Mouse (Mus musculus): ENCODE data around the gene Arsb.

DNA sequence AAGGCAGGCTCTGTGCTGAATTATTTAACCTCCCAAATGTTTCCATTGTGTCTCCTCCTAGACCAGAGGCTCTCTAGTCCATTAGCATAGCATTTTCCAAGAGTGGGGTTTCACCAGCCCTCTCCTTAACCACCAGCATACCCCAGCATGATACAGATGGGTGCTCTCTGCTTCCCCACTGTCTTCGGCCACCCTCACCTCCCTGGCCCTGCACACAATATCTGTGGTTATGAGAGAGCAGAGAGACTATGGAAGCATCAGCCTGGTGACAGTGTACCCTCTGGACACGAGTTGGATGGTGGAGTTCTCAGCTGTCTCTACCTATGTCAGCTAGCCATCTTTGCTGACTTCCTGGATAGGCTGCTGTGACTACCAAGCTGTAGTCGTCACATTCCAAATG lies 142.8 kb downstream of the Arsb start:
- no peak for TF ChIP-seq POLR2A (IDR thresholded peaks at IDR 0.05; ENCODE audit: borderline replicate concordance, low read depth, low read length)
- no peak for TF ChIP-seq CTCF (IDR thresholded peaks at IDR 0.05; ENCODE audit: low read depth, low read length)
